Mouse (Mus musculus) urinary bladder, postnatal 4 days (tissue): ENCODE measurements around the gene Wdr92.
"Not testable (repeated sequence)": the region's sequence is repeated elsewhere in the genome, so short reads cannot be mapped to it uniquely, and the experiment has no call there.

Source experiments
- DNase-seq, 2 experiments: peaks; one replicate each; pipeline ENCODE4 v3.0.0; 2021 to 2022; ENCODE audit warnings: low spot score in 2 of 2

Wdr92 gene

DNA sequence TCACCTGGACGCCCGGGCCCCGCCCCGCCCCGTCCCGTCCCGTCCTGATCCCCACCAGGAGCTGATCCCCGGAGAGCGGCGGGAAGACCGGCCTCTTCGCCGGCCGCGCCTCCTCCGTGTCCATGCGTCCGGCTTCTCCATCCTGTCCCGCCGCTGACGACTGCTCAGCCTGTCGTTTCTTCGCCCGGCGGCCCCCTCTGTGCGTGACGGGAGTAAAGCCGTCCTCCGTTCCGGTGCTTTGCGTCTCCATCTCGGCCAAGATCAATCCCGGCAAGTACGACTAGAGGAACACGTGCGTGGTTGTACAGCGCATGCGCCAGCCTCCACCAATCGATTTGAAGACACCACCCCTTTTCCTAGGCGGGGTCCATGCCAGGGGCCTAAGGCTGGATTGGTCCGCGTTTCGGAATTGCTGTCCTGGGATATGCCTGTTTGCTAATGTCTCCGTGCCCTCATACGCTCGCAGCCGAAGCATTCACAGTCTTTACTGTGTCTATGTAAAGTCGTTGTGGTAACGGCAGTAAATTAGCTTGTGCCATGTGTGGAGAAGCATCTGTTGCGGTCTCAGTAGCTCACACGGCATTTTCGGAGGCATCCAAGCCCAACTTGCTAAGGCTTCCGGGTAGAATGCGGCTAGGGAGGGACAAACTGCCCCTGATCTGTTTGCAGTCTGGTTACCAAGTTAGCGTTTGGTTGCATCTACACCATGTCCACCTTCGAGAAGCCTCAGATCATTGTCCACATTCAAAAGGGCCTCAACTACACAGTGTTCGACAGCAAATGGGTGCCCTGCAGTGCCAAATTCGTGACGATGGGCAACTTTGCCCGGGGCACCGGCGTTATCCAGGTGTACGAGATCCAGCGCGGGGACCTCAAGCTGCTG, 29.6 kb downstream of the Wdr92 start, which contains the start of gene Pno1:
Gene Pno1, minus strand, starts transcription at position 311 of the 883 bp plus-strand sequence.
- peak; percentile 94 for DNase-seq

- no peak for DNase-seq
Measured at GRCm38 (mm10) chr11:17212141-17212495, 30.2 kb downstream of the Wdr92 start.

DNA sequence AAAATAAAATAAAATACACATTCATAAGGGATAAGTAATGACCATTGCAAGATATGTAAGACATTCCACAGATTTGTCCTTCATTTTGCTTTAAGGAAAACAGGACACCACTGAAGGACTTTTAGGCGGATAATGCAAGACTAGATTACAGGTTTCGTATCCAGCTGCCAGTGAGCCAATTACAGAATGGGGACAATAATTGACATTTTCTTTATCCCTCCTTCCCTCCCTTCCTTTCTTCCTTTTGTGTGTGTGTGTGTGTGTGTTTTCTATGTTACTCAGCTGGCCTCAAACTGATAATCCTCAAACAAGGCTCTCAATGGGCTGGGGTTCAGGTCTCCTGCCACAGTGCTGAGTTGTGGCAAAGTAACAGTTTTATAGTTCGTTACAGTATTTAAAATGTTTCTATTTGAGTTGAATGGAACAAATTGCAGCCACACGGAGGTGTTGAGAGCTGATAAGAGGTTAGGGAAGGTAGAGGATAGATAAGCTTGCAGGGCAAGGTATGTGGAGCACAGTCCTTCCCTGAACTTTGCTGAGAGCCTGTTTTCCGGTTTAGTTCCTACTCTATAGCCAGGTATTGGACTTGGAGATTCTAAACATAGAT, 31.1 kb downstream of the Wdr92 start:
- no peak for DNase-seq

- no peak for DNase-seq
Measured at GRCm38 (mm10) chr11:17215475-17215874, 33.6 kb downstream of the Wdr92 start.

GRCm38 (mm10) chr11:17221126-17221525, 39.2 kb downstream of the Wdr92 start:
- DNase-seq: no peak

DNA sequence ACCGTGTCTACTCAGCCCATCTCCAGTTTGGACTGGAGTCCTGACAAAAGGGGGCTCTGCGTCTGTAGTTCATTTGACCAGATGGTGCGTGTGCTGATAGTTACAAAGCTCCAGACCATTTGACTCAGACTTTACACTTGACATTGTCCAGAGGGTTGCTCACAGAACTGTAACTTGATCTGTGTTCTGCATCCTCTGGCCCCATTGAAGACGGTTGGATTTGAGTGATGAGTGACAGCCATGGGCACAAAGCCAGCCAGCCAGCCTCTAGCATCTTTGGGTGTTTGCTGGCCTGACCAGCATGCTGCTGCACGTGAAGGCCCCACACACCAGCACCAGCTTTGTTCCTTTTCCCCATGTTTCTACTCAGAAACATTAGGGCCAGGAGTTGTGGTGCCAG, 50.9 kb downstream of the Wdr92 start:
- DNase-seq: no peak

DNA sequence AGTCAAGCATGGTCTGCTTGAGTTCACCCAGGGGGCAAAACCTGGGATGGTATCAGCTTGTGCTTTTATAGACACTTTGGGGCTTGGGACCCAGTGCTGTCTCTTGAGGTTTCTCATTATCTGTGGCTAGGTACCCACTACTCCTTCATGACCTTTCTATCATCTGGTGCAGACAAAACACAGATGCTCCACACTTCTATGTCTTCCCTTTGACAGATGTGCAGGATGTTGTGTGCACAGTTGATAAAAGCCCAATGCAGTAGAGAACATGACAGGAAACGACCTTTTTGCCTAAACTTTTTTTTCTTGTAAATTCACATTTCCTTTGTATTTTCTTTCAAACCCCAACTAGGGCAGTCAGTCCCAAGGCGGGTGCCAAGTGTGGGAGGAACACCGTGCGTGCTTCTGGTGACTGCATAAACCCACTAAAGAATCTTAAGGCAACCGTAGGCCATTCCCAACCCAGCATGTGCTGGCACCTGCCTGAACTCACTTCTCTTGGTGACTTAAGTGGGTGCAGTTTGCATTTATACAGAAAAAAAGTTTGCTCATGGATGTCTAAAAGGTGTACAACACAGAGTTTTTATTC, 54.6 kb downstream of the Wdr92 start:
- no peak for DNase-seq

GRCm38 (mm10) chr11:17238598-17238997, 56.7 kb downstream of the Wdr92 start:
- DNase-seq: not testable (repeated sequence)

DNA sequence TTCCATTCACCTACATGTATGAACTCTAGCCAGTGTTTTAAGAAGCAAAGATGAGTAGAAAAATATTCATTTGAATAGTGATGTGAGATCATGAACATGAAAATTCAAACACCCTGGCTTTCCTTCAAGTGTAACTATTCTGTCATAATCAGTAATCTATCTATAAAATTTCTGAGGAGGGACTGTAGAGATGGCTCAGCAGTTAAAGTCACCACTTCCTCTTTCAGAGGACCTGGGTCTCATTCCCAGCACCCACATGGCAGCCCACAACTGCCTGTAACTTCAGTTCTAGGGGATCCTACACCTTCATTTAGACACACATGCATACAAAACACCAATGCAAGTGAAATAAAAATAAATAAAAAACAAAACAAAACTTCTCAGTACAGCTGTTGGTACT, 66.8 kb downstream of the Wdr92 start:
- no peak for DNase-seq

DNA sequence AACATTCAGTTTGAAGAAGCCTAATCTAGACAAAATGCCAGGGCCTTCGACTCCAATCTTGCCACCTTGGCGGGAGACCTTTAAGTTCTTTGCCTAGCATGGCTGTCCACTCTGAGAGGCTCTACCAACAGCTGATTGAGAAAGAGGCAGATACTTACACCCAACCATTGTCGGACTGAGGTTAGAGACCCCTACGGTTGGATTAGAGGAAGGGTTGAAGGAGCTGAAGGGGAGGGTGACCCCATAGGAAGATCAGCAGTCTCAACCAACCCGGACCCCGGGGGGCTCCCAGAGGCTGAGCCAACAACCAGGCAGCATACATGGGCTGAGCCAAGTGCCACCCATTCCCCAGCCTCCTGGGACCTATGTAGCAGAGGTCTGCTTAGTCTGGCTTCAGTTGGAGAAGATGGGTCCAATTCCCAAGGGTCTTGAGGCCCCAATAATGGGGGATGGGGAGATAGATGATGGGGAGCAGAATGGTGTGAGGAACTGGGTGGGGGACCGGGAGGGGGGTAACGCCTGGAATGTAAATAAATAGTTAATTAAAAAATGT, 75.0 kb downstream of the Wdr92 start:
- no peak for DNase-seq

DNA sequence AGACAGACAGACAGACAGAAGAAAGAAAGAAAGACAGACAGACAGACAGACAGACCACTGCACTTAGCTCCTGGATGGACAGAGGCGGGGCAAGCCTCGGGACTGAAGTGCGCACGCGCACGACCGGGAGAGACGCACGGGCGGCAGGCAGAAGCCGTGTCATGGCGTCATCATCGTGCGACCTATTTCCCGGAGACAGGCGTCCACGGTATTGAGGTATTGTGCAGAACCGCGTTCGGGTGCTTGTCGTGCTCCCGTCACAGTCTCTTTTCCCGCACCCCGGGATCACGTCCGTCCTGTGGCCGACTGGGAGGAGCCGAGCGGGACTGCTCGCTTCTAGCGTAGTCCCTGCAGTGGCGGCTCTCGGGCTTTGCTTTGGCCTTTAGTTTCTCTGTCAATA, 75.5 kb downstream of the Wdr92 start, which contains the start of gene C1d:
Gene C1d, plus strand, starts transcription at position 137 of the 400 bp plus-strand sequence.
- peak; percentile 89 to 97 for DNase-seq

DNA sequence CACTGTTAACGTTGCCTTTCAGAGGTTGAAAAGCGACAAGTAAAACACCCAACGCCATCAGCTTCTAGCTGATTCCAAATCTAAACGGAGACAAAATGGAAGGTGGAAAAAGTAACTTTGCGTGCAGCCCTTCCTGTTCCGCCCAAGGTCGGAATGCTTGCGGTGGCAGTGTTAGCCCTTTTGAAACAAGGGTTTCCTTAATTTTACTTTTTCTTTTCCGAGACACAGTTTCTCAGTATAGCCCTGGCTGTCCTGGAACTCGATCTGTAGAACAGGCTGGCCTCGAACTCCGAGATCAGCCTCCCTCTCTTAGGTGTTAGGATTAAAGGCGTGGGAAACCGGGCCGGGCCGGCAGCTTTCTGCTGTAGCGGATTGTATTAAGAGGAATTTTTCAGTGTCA, 76.0 kb downstream of the Wdr92 start:
- DNase-seq: no peak

- DNase-seq: no peak
Measured at GRCm38 (mm10) chr11:17267176-17267575, 85.3 kb downstream of the Wdr92 start.

DNA sequence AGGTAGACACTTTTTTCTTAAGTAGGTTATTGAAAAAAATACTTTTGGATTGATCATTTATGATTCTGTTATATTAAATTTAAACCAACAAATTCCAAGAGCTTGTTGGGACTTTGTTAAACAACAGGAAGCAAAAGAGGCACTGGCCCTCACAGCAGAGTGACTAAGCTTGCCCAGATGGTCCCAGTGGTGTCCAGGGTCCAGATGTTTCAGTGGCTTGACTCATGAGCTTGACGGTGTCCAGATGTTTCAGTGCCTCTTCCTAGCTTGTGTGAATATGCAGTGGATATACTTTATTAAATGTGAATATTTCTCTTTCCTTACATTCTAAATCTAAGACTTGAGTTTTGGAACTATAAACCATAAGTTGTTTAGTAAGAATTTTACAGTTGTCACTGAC, 86.9 kb downstream of the Wdr92 start:
- no peak for DNase-seq

DNA sequence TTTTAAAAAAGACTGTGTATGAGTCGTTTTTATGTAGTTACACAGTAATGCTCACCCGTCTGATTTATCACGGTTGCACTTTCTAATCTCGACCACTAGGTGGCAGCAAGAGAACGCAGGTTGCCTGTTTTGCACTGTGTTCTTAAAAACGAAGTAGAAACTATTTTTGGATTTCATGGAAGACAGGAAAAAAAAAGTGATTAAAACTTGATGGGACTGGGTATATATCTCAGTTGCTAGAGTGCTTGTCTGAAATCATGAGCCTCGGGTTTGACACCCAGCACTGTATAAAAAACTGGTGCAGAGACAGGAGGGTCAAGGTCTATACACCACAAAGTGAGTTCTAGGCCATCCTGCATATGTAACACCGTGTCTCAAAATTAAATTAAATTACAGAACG, 98.1 kb downstream of the Wdr92 start:
- DNase-seq: no peak
